Mouse (Mus musculus): ENCODE measurements around the gene Gmppa. TPM values are rescaled to one million over a fixed set of nuclear protein-coding genes. Genes with fewer than 3 reads are reported as not detected.
A peak's percentile ranks its signal among the peaks of the same experiment; 100 is the strongest.

The Gmppa gene
- total RNA-seq (2021): 58.8 and 74.2 TPM in 2 replicates
- long read RNA-seq, experiment 1, transcript Gmppa-201 (13 exons, 1,539 nt): major isoform, 25 of 51 reads
- long read RNA-seq, experiment 1, partial matches to known transcripts: 10 of 51 reads
- long read RNA-seq, experiment 1, other reads (novel, unspliced or antisense): 11 of 51 reads
- long read RNA-seq, experiment 2, transcript Gmppa-202 (14 exons, 1,692 nt): minor isoform, 5 of 38 reads
- long read RNA-seq, experiment 2, transcript Gmppa-201 (13 exons, 1,539 nt): major isoform, 13 of 38 reads
- long read RNA-seq, experiment 2, partial matches to known transcripts: 11 of 38 reads
- long read RNA-seq, experiment 2, other reads (novel, unspliced or antisense): 8 of 38 reads

GRCm38 (mm10) chr1:75435475-75436328 is at the start of gene Gmppa:
Gene Gmppa (plus strand): TSS chr1:75435930.
- DNase-seq: peak; percentile 89

- no peak for DNase-seq
Measured at GRCm38 (mm10) chr1:75386149-75386548, 49.6 kb upstream of the Gmppa start.

- DNase-seq: peak; percentile 44
Measured at GRCm38 (mm10) chr1:75387469-75387928, 48.2 kb upstream of the Gmppa start.

GRCm38 (mm10) chr1:75387929-75388897 is 47.5 kb upstream of the Gmppa start:
- DNase-seq: peak; percentile 38

- no peak for DNase-seq
Measured at GRCm38 (mm10) chr1:75388898-75389515, 46.7 kb upstream of the Gmppa start.

- DNase-seq: peak; percentile 34
Measured at GRCm38 (mm10) chr1:75393139-75393538, 42.6 kb upstream of the Gmppa start.

GRCm38 (mm10) chr1:75393846-75394245 is 41.9 kb upstream of the Gmppa start:
- no peak for DNase-seq

- peak; percentile 89 for DNase-seq
Measured at GRCm38 (mm10) chr1:75398761-75399402, 36.8 kb upstream of the Gmppa start.

- peak; percentile 84 for DNase-seq
Measured at GRCm38 (mm10) chr1:75399755-75400492, 35.8 kb upstream of the Gmppa start.

- DNase-seq: no peak
Measured at GRCm38 (mm10) chr1:75400493-75401115, 35.1 kb upstream of the Gmppa start.

GRCm38 (mm10) chr1:75405547-75405946 is 30.2 kb upstream of the Gmppa start:
- DNase-seq: no peak

- no peak for DNase-seq
Measured at GRCm38 (mm10) chr1:75406173-75406572, 29.6 kb upstream of the Gmppa start.

GRCm38 (mm10) chr1:75407056-75407455 is 28.7 kb upstream of the Gmppa start:
- DNase-seq: no peak

- no peak for DNase-seq
Measured at GRCm38 (mm10) chr1:75408210-75408609, 27.5 kb upstream of the Gmppa start.

- no peak for DNase-seq
Measured at GRCm38 (mm10) chr1:75409950-75410349, 25.8 kb upstream of the Gmppa start.

- no peak for DNase-seq
Measured at GRCm38 (mm10) chr1:75412196-75412595, 23.5 kb upstream of the Gmppa start.

GRCm38 (mm10) chr1:75413749-75414148 is 22.0 kb upstream of the Gmppa start:
- peak; percentile 38 for DNase-seq

- peak; percentile 26 for DNase-seq
Measured at GRCm38 (mm10) chr1:75421794-75422193, 13.9 kb upstream of the Gmppa start.

- DNase-seq: no peak
Measured at GRCm38 (mm10) chr1:75422216-75422822, 13.4 kb upstream of the Gmppa start.

Data from adrenal gland, postnatal 14 days (tissue).